In genomic region chr11:81152460-81153160, GRCm38 (mm10) we compare ENCODE assay signal across 8 mouse cellular contexts.
DNase-seq lines count a peak whose midpoint lies in the region; ATAC-seq lines count a peak whose summit lies in the region.

No protein-coding gene starts in this region.

- under 1% methylated on average over 30 of the region's 55 CpGs for WGBS in embryonic facial prominence, embryonic 14.5 days
- WGBS in hindbrain, embryonic 13.5 days = under 1% methylated on average over 54 of the region's 55 CpGs
- WGBS in neural tube, embryonic 12.5 days = under 1% methylated on average over 53 of the region's 55 CpGs

- intact Hi-C loops in left cerebral cortex, postnatal 25 days (cut with DNase I) = loop anchor here (1.0 to 5.0 kb wide), 5 partner anchors 58 to 246 kb away; no protein-coding TSS in a partner anchor

- DNase-seq in adrenal gland, adult (ENCODE audit: inconsistent age in 2 of 2, low spot score in 1 of 2) = peak; percentile 14 to 67
- no peak for DNase-seq in adrenal gland, postnatal 4 days (ENCODE audit: low spot score in 2 of 2)
- peak; percentile 29 for DNase-seq in adrenal gland, postnatal 25 days
- DNase-seq in embryonic facial prominence, embryonic 14.5 days (ENCODE audit: low spot score) = peak; percentile 38
- DNase-seq in left cerebral cortex, postnatal 25 days (ENCODE audit: low spot score in 2 of 2) = peak; percentile 73 to 76
- no peak for DNase-seq in adipocyte (ENCODE audit: low spot score)

- no peak overlapping the region for H3K27ac ChIP-seq in embryonic facial prominence, embryonic 14.5 days (replicated peaks; ENCODE audit: low read depth, low read length)
- peak overlapping the region; percentile 79 for H3K27ac ChIP-seq in hindbrain, embryonic 13.5 days
- H3K27ac ChIP-seq in neural tube, embryonic 12.5 days = no peak overlapping the region

- peak overlapping the region; percentile 95 for H3K4me2 ChIP-seq in embryonic facial prominence, embryonic 14.5 days (ENCODE audit: low read depth, low read length)
- H3K4me2 ChIP-seq in hindbrain, embryonic 13.5 days = peak overlapping the region; percentile 94
- peak overlapping the region; percentile 98 for H3K4me2 ChIP-seq in neural tube, embryonic 12.5 days (replicated peaks)

- peak; percentile 73 for ATAC-seq in embryonic facial prominence, embryonic 14.5 days (ENCODE audit: low read depth)
- peak; percentile 78 for ATAC-seq in hindbrain, embryonic 13.5 days (ENCODE audit: low FRiP score)
- peak; percentile 93 for ATAC-seq in neural tube, embryonic 12.5 days (ENCODE audit: low FRiP score, low read depth)

- H3K9ac ChIP-seq in embryonic facial prominence, embryonic 14.5 days (ENCODE audit: low read depth, low read length) = peak overlapping the region; percentile 58
- H3K9ac ChIP-seq in hindbrain, embryonic 13.5 days = peak overlapping the region; percentile 86
- H3K9ac ChIP-seq in neural tube, embryonic 12.5 days = peak overlapping the region; percentile 74

- no peaks in the 10 kb centered on the region for H3K36me3 ChIP-seq in embryonic facial prominence, embryonic 14.5 days (ENCODE audit: control insufficient read depth, insufficient read depth, low read length)
- no peaks in the 10 kb centered on the region for H3K36me3 ChIP-seq in hindbrain, embryonic 13.5 days
- no peaks in the 10 kb centered on the region for H3K36me3 ChIP-seq in neural tube, embryonic 12.5 days

- peaks cover 15% of the 10 kb centered on the region; the same call in 1 of the 2 replicates for H3K4me1 ChIP-seq in embryonic facial prominence, embryonic 14.5 days (ENCODE audit: control insufficient read depth, insufficient read depth, low read length)
- H3K4me1 ChIP-seq in hindbrain, embryonic 13.5 days (replicated peaks) = peaks cover 42% of the 10 kb centered on the region
- H3K4me1 ChIP-seq in neural tube, embryonic 12.5 days = peaks cover 18% of the 10 kb centered on the region

- H3K27me3 ChIP-seq in embryonic facial prominence, embryonic 14.5 days (replicated peaks; ENCODE audit: control insufficient read depth, insufficient read depth, low read length) = peaks cover 73% of the 10 kb centered on the region
- H3K27me3 ChIP-seq in hindbrain, embryonic 13.5 days = peaks cover 41% of the 10 kb centered on the region
- peaks cover 36% of the 10 kb centered on the region for H3K27me3 ChIP-seq in neural tube, embryonic 12.5 days (replicated peaks)

- peak overlapping the region; percentile 51 for H3K4me3 ChIP-seq in embryonic facial prominence, embryonic 14.5 days (ENCODE audit: low read depth, low read length)
- H3K4me3 ChIP-seq in hindbrain, embryonic 13.5 days = peak overlapping the region; percentile 65
- peak overlapping the region; percentile 65 for H3K4me3 ChIP-seq in neural tube, embryonic 12.5 days

- H3K9me3 ChIP-seq in embryonic facial prominence, embryonic 14.5 days (ENCODE audit: control insufficient read depth, low read length) = no peaks in the 10 kb centered on the region
- H3K9me3 ChIP-seq in hindbrain, embryonic 13.5 days = no peaks in the 10 kb centered on the region
- H3K9me3 ChIP-seq in neural tube, embryonic 12.5 days = no peaks in the 10 kb centered on the region

Comparison
In these comparisons a context has a peak if more than half of its experiments do, and no peak if none do; other contexts are left out.
1. DNase-seq: peak in adrenal gland, adult (2 of 2), adrenal gland, postnatal 25 days (single experiment), embryonic facial prominence, embryonic 14.5 days (single experiment) and left cerebral cortex, postnatal 25 days (2 of 2); none in adrenal gland, postnatal 4 days (0 of 2) and adipocyte (single experiment).
2. Peak in every context shown above with its lines, with median percentiles within 50 percentile points of each other: ATAC-seq, H3K4me2 ChIP-seq, H3K4me3 ChIP-seq and H3K9ac ChIP-seq.